Mouse (Mus musculus) midbrain, embryonic 12.5 days (tissue): ENCODE measurements around the gene Vps8. TPM values are rescaled to one million over a fixed set of nuclear protein-coding genes. Genes with fewer than 3 reads are reported as not detected.

ENCODE experiments used
- ATAC-seq: fragments of 200-750 bp; cut with Nextera tagmentation; 2 replicates; pipeline ENCODE4 v1.8.0; 2017; ENCODE audit warnings: low read depth, moderate TSS enrichment, moderate library complexity; ENCODE audit not compliant: low FRiP score
- H3K27ac ChIP-seq: fragments of 300-500 bp; sonication (generic); replicated peaks from 2 replicates; pipeline ENCODE4 v1.5.1; 2016; ENCODE audit warnings: mild to moderate bottlenecking
- H3K27me3 ChIP-seq: fragments of 300-500 bp; sonication (generic); 2 replicates; pipeline ENCODE4 v1.6.1; 2016; ENCODE audit warnings: mild to moderate bottlenecking
- H3K36me3 ChIP-seq: fragments of 300-500 bp; sonication (generic); 2 replicates; pipeline ENCODE4 v1.6.1; 2016
- H3K4me1 ChIP-seq: fragments of 300-500 bp; sonication (generic); 2 replicates; pipeline ENCODE4 v1.6.1; 2016
- H3K4me2 ChIP-seq: fragments of 300-500 bp; sonication (generic); replicated peaks from 2 replicates; pipeline ENCODE4 v1.6.1; 2016; ENCODE audit warnings: mild to moderate bottlenecking, moderate library complexity
- H3K4me3 ChIP-seq: fragments of 300-500 bp; sonication (generic); 2 replicates; pipeline ENCODE4 v1.5.1; 2016; ENCODE audit warnings: mild to moderate bottlenecking
- H3K9ac ChIP-seq: fragments of 300-500 bp; sonication (generic); replicated peaks from 2 replicates; pipeline ENCODE4 v1.6.1; 2016; ENCODE audit warnings: mild to moderate bottlenecking, moderate library complexity
- H3K9me3 ChIP-seq: fragments of 300-500 bp; sonication (generic); 2 replicates; pipeline ENCODE4 v1.6.1; 2016; ENCODE audit warnings: mild to moderate bottlenecking
- WGBS: fragments of 180-500 bp; shearing (Covaris S2); methylation state at CpG from one replicate; pipeline ENCODE4 v1.1.7; 2016; 5-methylcytosine and 5-hydroxymethylcytosine counted together
- polyA plus RNA-seq: library from polyadenylated mRNA; unstranded; fragments of >200 nt; fragmentation: Nextera tagmentation; extraction: Ambion mirVana; gene quantifications from 2 replicates; pipeline ENCODE4 v1.2.1, GENCODE M21; 2016

Vps8 gene
- polyA plus RNA-seq, 1 experiment from 2014 or later, result 32.5 TPM

GRCm38 (mm10) chr16:21636156-21636853 lies 213.4 kb downstream of the Vps8 start:
- H3K27me3 ChIP-seq, result no peaks in the 10 kb centered on the region
- H3K9me3 ChIP-seq, result no peaks in the 10 kb centered on the region
- 94% methylated on average over 5 of the region's 5 CpGs for WGBS
- no peak overlapping the region for H3K27ac ChIP-seq
- no peak for ATAC-seq
- H3K4me1 ChIP-seq, result no peaks in the 10 kb centered on the region
- H3K36me3 ChIP-seq, result no peaks in the 10 kb centered on the region; the same call in 1 of the 2 replicates
- no peak overlapping the region for H3K9ac ChIP-seq
- no peak overlapping the region for H3K4me2 ChIP-seq
- H3K4me3 ChIP-seq, result no peak overlapping the region

- no peak for ATAC-seq
- Histone ChIP-seq H3K27ac (no peak overlapping the region), H3K4me1 (no peaks in the 10 kb centered on the region), H3K9me3 (no peaks in the 10 kb centered on the region), H3K9ac (no peak overlapping the region), H3K4me3 (no peak overlapping the region), H3K36me3 (peaks cover 3% of the 10 kb centered on the region), H3K27me3 (no peaks in the 10 kb centered on the region), H3K4me2 (no peak overlapping the region)
- WGBS, result 89% methylated on average over 11 of the region's 11 CpGs
Observed at GRCm38 (mm10) chr16:21637201-21637819, 214.4 kb downstream of the Vps8 start.

GRCm38 (mm10) chr16:21640766-21641499 lies 218.0 kb downstream of the Vps8 start:
- H3K27ac ChIP-seq, result no peak overlapping the region
- no peak for ATAC-seq
- 85% methylated on average over 7 of the region's 7 CpGs for WGBS

GRCm38 (mm10) chr16:21641944-21642343 lies 219.0 kb downstream of the Vps8 start:
- WGBS, result 86% methylated on average over 3 of the region's 3 CpGs
- no peak overlapping the region for H3K27ac ChIP-seq
- H3K4me1 ChIP-seq, result peaks cover 14% of the 10 kb centered on the region
- no peak for ATAC-seq
- H3K4me2 ChIP-seq, result no peak overlapping the region
- H3K36me3 ChIP-seq, result peaks cover 14% of the 10 kb centered on the region
- H3K4me3 ChIP-seq, result no peak overlapping the region
- no peak overlapping the region for H3K9ac ChIP-seq
- H3K9me3 ChIP-seq, result no peaks in the 10 kb centered on the region
- H3K27me3 ChIP-seq, result no peaks in the 10 kb centered on the region

More at GRCm38 (mm10) chr16:21640766-21641499, 218.0 kb downstream of the Vps8 start:
- no peaks in the 10 kb centered on the region for H3K9me3 ChIP-seq
- H3K4me1 ChIP-seq, result peaks cover 12% of the 10 kb centered on the region
- no peak overlapping the region for H3K4me2 ChIP-seq
- H3K4me3 ChIP-seq, result no peak overlapping the region
- H3K36me3 ChIP-seq, result peaks cover 11% of the 10 kb centered on the region
- H3K9ac ChIP-seq, result no peak overlapping the region
- H3K27me3 ChIP-seq, result no peaks in the 10 kb centered on the region

- Histone ChIP-seq H3K9ac (no peak overlapping the region), H3K4me3 (no peak overlapping the region), H3K27ac (no peak overlapping the region), H3K4me2 (no peak overlapping the region), H3K27me3 (no peaks in the 10 kb centered on the region), H3K36me3 (peaks cover 22% of the 10 kb centered on the region), H3K9me3 (no peaks in the 10 kb centered on the region), H3K4me1 (peaks cover 14% of the 10 kb centered on the region)
- ATAC-seq, result no peak
- WGBS, result 92% methylated on average over 5 of the region's 5 CpGs
Observed at GRCm38 (mm10) chr16:21642906-21643305, 220.0 kb downstream of the Vps8 start.

- H3K27ac ChIP-seq, result peak overlapping the region; percentile 54
- 93% methylated on average over 2 of the region's 2 CpGs for WGBS
- peaks cover 25% of the 10 kb centered on the region for H3K36me3 ChIP-seq
- no peak for ATAC-seq
- no peak overlapping the region for H3K4me2 ChIP-seq
- H3K9ac ChIP-seq, result no peak overlapping the region; the same call in 1 of the 2 replicates
- no peak overlapping the region for H3K4me3 ChIP-seq
- H3K9me3 ChIP-seq, result no peaks in the 10 kb centered on the region
- H3K4me1 ChIP-seq, result peaks cover 14% of the 10 kb centered on the region
- H3K27me3 ChIP-seq, result no peaks in the 10 kb centered on the region
Observed at GRCm38 (mm10) chr16:21643621-21644041, 220.7 kb downstream of the Vps8 start.

GRCm38 (mm10) chr16:21644066-21644561 lies 221.2 kb downstream of the Vps8 start:
- H3K9ac ChIP-seq, result no peak overlapping the region; the same call in 1 of the 2 replicates
- 46% methylated on average over 17 of the region's 17 CpGs for WGBS
- H3K4me1 ChIP-seq, result peaks cover 14% of the 10 kb centered on the region
- no peak overlapping the region for H3K4me2 ChIP-seq
- H3K9me3 ChIP-seq, result no peaks in the 10 kb centered on the region
- peaks cover 25% of the 10 kb centered on the region for H3K36me3 ChIP-seq
- H3K4me3 ChIP-seq, result no peak overlapping the region
- no peaks in the 10 kb centered on the region for H3K27me3 ChIP-seq
- H3K27ac ChIP-seq, result peak overlapping the region; percentile 54
- ATAC-seq, result peak; percentile 45; the same call in 1 of the 2 replicates

- peaks cover 14% of the 10 kb centered on the region for H3K4me1 ChIP-seq
- H3K27ac ChIP-seq, result peak overlapping the region; percentile 54
- 65% methylated on average over 3 of the region's 3 CpGs for WGBS
- H3K9ac ChIP-seq, result no peak overlapping the region
- no peaks in the 10 kb centered on the region for H3K9me3 ChIP-seq
- peaks cover 26% of the 10 kb centered on the region for H3K36me3 ChIP-seq
- no peak overlapping the region for H3K4me2 ChIP-seq
- no peak overlapping the region for H3K4me3 ChIP-seq
- no peak for ATAC-seq
- H3K27me3 ChIP-seq, result no peaks in the 10 kb centered on the region
Observed at GRCm38 (mm10) chr16:21644574-21644973, 221.7 kb downstream of the Vps8 start.

GRCm38 (mm10) chr16:21645915-21646314 lies 223.0 kb downstream of the Vps8 start:
- H3K4me3 ChIP-seq, result no peak overlapping the region
- ATAC-seq, result no peak
- H3K9me3 ChIP-seq, result no peaks in the 10 kb centered on the region
- peaks cover 31% of the 10 kb centered on the region for H3K36me3 ChIP-seq
- peak overlapping the region; percentile 61; the same call in 1 of the 2 replicates for H3K27ac ChIP-seq
- no peak overlapping the region for H3K4me2 ChIP-seq
- no peaks in the 10 kb centered on the region for H3K27me3 ChIP-seq
- peaks cover 14% of the 10 kb centered on the region for H3K4me1 ChIP-seq
- 88% methylated on average over 3 of the region's 3 CpGs for WGBS
- no peak overlapping the region for H3K9ac ChIP-seq

- peak overlapping the region; percentile 61 for H3K27ac ChIP-seq
- H3K36me3 ChIP-seq, result peaks cover 37% of the 10 kb centered on the region
Observed at GRCm38 (mm10) chr16:21646496-21646895, 223.6 kb downstream of the Vps8 start.

GRCm38 (mm10) chr16:21648800-21649199 lies 225.9 kb downstream of the Vps8 start:
- ATAC-seq, result no peak
- Histone ChIP-seq H3K27me3 (no peaks in the 10 kb centered on the region), H3K4me1 (peaks cover 13% of the 10 kb centered on the region), H3K4me3 (no peak overlapping the region), H3K9me3 (no peaks in the 10 kb centered on the region), H3K4me2 (no peak overlapping the region), H3K27ac (no peak overlapping the region), H3K36me3 (peaks cover 53% of the 10 kb centered on the region), H3K9ac (no peak overlapping the region)
- 85% methylated on average over 4 of the region's 4 CpGs for WGBS

More at GRCm38 (mm10) chr16:21646496-21646895, 223.6 kb downstream of the Vps8 start:
- no peak for ATAC-seq
- H3K4me1 ChIP-seq, result peaks cover 14% of the 10 kb centered on the region
- no peaks in the 10 kb centered on the region for H3K27me3 ChIP-seq
- H3K4me3 ChIP-seq, result no peak overlapping the region
- H3K4me2 ChIP-seq, result no peak overlapping the region
- 64% methylated on average over 3 of the region's 3 CpGs for WGBS
- H3K9me3 ChIP-seq, result no peaks in the 10 kb centered on the region
- H3K9ac ChIP-seq, result no peak overlapping the region

- 86% methylated on average over 3 of the region's 3 CpGs for WGBS
- H3K27ac ChIP-seq, result no peak overlapping the region
- no peaks in the 10 kb centered on the region for H3K9me3 ChIP-seq
- peaks cover 52% of the 10 kb centered on the region for H3K36me3 ChIP-seq
- peaks cover 15% of the 10 kb centered on the region for H3K4me1 ChIP-seq
- no peak overlapping the region for H3K9ac ChIP-seq
- H3K27me3 ChIP-seq, result no peaks in the 10 kb centered on the region
- H3K4me3 ChIP-seq, result no peak overlapping the region
- H3K4me2 ChIP-seq, result no peak overlapping the region
- no peak for ATAC-seq
Observed at GRCm38 (mm10) chr16:21650289-21650688, 227.4 kb downstream of the Vps8 start.
